Mouse (Mus musculus): ENCODE results near the gene Dnaaf5.

Gene Dnaaf5

GRCm38 (mm10) chr5:139149681-139150602 lies at the start of gene Dnaaf5, which contains the start of gene Prkar1b:
TSS of gene Dnaaf5 (plus strand) at chr5:139150223.
TSS of gene Prkar1b (minus strand) at chr5:139150001.
- DNase-seq, result peak; percentile 99

- no peak for DNase-seq
These were observed 48.2 kb upstream of the Dnaaf5 start for GRCm38 (mm10) chr5:139101783-139102182.

- DNase-seq, result no peak
These were observed 42.2 kb upstream of the Dnaaf5 start for GRCm38 (mm10) chr5:139107815-139108214.

DNA sequence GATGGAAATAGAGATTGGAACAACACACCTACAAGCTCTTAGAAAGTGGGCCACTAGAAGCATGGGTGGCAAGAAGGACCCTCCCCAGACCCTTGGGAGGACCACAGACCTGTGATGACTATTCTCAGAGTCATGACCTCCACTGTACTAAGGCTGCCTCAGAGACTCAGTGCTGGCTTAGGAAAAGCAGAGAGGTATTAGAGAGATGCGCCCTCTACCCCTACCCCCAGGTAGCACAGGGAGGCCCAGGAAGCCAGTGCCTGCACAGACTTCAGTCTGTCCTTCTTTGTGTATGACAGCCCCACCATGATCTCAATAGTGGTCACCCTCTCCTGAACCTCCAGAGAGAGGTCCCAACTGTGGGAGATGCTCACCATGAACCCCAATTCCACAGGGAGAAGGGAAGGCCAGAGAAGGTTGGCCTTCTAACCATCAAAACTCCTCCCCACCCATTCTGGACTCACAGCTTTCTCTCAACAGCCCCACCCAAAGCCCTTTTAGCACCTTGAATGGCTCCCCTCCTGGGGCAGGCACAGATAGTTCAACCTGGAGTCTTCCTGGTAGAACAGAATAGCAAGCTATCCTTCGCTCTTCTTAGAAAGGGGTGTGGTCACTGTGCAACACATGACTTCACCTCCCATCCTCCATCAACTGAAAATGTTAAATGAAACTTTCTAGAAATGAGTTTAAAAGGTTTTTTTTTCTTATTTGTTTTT lies 39.7 kb upstream of the Dnaaf5 start:
- DNase-seq, result no peak

DNA sequence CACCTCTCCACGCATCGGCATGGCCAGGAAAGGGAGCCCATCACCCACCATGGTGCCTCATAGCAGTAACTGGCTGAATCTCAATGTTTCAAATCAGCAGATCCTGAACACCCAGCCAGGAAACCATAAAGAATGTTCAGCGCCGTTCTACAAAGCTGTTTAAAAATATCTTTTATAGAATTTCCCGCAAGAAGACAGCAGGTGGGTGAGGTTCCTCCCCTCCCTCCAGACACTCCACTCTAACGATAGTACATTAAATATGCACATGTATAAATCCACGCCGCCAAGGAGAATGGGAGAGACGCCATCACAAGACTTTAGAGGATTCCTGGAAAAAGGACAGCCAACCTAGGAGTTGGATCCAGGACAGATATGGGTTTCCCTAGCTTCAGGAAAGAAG lies 38.0 kb upstream of the Dnaaf5 start:
- no peak for DNase-seq

DNA sequence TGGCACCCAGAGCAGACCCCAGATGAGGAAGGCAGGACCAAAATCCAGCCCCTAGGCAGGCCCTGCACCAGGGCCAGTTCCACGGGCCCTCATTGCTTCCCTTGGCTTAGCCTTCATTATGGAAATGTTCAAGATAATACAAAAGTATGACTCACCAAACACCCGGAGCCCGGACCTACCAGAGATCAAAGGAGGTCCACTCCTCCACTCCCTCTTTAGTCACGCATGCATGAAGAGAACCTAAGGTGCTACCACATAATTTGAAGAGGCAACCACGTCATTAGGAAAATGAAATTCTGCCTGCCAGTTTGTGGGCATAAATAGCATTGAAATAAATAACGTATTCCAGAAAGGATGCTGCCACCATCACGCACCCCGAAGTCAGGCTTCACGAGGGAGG lies 37.6 kb upstream of the Dnaaf5 start:
- DNase-seq, result no peak

DNA sequence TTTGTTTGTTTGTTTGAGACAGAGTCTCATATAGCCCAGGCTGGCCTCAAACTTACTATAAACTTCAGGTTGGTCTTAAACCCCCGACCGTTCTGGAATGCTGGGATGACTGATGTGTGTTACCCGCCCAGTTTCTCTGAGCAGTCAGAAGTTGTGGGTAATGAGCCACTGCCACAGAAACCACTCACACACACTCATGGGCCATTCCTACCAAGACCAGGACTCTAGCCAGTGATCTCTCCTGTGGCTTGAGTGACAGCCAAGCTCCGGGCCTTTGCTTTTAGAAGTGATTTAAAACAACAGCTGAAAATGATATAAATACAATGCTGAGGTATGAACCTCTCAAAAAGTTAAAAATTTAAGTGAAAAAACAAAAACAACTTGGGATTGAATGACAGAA lies 35.1 kb upstream of the Dnaaf5 start:
- no peak for DNase-seq

GRCm38 (mm10) chr5:139115507-139115906 lies 34.5 kb upstream of the Dnaaf5 start:
- no peak for DNase-seq

DNA sequence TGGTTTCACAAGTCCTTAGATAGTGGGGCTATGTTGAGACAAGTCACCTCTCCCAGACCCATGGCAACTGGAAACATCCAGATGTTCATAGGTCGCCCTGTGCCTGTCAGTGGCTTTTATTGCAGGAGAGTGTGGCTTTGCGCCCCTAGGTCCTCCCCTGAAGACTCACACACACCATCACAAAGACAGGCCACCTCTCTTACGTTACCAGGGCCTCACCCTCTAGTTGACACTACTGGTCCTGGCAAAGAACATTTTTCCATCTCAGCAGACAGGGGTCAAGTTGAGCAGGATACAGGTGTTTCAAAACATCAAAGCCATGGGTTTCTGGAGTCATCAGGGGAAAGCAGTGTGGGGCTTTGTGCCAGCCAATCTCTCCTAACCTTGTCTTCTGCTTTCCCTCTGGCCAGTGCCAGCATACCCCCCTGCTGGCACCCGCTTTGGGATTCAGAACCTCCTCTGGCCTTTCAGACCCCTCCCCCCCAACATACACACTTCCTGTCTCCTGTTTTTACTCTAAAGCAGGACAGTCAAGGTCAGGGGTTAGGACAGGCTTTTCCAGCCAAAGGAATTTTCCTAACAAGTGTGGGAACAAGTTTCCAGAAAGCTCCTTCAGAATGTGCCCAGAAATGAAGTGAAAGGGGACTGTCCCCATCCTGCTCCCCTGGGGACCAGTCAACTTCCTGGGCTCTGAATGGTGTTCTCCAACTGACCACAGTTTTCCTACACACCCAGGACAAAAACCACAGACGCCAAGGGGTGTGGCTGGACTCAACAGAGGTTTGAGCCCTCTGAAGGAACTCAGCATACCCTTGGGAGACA lies 31.7 kb upstream of the Dnaaf5 start:
- DNase-seq, result peak; percentile 17

DNA sequence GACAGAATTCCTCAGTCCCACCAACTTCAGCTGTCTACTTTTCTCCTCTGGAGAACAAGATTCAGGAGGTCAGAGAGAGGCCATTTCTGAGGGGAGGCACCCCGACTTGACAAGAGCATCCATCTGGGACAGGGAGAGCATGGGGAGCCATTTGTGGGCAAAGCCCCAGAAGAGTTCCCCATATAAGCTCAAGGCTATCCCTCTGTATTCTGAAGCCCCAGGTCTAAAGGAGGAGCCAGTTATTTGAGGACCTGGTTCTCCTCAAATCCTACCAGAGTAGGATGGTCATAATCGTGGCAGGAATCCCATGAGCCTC lies 31.1 kb upstream of the Dnaaf5 start:
- no peak for DNase-seq

DNA sequence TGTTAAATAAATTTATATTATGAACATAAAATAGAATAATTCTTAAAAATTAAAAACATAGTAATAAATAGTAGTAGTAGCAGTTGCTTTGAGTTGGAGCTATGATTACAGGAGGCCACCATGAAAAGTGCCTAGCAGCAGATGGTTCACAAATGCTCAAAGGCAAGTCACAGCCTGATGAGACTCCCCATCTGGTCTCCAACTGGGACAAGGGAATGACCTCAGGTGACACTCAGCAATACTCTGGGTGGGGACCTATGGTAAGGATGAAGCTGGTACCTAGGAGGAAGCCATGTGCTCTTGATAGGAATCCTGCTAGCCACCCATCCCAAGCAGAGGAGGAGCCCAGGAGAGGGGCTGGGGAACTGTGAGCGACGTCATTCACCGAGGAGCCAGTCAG lies 24.3 kb upstream of the Dnaaf5 start:
- DNase-seq, result no peak

DNA sequence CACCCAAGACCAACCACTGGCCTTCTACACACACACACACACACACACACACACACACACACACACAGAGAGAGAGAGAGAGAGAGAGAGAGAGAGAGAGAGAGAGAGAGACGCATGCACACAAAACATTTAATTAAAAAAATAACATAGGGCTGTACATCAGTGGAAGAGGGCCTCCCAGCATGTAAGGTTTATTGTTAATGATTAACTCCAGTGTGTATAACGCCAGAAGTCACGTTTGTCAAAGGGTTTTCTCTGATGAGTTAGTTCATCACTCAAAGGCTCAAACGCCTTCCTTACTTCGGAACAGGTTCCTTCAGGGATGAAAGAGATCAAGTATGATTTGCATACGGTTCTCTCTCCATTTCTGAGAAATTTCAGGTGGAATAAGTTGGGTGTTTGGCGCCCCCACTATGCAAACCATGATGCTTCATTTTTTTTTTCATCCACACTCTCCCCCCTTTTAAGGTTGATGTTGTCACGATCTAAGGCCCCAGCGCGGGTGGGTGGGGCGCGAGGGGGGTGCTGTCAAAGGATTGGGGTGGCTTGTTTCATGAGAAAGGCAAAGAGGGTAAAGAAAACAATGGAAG lies 21.5 kb upstream of the Dnaaf5 start:
- no peak for DNase-seq

GRCm38 (mm10) chr5:139129078-139129477 lies 20.9 kb upstream of the Dnaaf5 start:
- no peak for DNase-seq

- no peak for DNase-seq
These were observed 20.4 kb upstream of the Dnaaf5 start for GRCm38 (mm10) chr5:139129572-139130151.

GRCm38 (mm10) chr5:139130351-139130750 lies 19.7 kb upstream of the Dnaaf5 start:
- DNase-seq, result no peak

DNA sequence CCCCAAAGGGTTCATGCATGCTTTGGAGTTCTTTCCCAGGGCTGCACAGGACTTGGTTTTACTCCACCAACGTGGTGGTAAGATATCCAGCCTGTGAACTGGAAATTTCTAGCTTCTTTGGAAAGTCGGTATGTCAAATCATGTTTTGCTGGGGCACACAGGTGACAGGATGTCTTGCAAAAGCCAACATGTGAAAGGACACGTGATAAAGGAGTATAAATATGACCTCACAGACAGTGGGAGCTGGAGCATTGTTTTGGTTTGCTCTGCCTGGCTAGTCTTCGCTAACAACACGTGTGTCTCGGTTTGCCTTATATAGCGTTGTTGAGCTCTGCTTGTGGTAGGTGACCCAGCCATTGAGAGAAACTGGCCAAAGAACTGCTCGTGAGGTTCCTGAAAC lies 15.5 kb upstream of the Dnaaf5 start:
- no peak for DNase-seq

DNA sequence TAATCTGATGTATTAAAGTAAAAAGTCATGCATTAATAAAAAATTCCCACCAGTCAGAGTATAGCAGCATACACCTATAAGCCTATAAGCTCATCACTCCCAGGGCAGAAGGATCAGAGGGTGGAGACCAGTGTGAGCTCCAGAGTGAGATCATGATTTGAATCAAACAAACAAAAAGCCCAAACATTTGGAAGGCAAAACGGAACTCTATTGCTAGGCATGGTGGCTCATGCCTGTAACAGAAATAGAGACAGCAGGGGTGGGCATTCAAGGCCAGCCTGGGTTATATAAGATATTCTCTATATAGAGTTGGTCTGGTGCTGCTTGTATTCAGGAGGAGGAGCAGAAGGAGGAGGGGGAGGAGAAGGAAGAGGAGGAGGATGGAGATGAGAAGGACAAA lies 13.7 kb upstream of the Dnaaf5 start:
- no peak for DNase-seq

GRCm38 (mm10) chr5:139137176-139137575 lies 12.8 kb upstream of the Dnaaf5 start:
- no peak for DNase-seq

DNA sequence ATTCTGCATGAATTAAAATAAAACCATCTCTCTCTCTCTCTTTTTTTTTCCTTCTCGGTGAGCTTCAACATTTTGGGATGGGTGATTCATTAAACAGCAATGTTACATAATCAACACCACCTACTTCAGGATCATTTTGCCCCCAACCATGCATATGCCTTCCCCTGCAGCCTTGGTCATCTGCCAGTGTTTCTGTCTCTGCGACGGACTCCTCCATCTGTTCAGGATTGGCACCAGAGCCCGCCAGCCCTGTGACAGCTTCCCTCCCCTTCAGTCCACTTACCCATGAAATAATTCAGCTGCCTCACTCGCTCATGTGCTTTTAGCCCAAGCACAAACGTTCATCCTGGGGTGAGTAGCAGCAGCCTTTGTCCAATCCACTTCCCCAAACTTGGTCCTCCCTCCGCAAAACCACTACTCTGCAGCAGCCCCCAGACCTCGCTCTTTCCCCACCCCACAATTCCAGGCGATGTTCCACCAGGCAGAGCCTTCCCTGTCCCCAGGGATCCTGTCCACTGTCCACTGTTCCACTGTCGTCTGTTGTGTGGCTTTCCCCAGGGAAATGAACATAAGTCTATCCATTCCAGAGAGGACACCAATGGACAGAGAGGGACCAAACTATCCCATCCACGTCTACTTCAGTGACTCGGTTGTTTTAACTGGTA lies 11.6 kb upstream of the Dnaaf5 start:
- DNase-seq, result no peak

DNA sequence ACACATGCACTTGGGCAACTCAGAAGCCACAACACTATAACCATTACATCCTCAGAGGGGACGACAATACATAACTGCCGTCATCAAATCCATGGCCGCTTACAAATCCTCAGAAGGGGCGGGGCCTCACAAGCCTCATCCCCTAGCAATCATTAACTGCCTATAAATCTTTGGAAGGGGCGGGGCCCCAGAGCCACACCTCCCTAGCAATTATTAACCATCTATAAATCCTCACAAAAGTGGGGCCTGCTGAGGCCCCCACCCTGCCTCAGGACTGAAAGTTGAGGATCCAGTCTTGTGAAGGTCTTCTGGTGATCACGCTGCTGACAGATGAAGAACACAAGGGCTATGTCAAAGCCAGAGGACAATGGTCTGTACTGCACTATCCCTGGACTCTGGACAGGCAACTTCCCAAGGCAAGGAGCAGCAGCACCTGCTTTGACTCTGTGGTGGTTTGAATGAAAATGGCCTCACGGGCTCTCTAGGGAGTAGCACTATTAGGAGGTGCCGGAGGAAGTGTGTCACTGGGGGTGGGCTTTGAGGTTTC lies 11.0 kb upstream of the Dnaaf5 start:
- no peak for DNase-seq

DNA sequence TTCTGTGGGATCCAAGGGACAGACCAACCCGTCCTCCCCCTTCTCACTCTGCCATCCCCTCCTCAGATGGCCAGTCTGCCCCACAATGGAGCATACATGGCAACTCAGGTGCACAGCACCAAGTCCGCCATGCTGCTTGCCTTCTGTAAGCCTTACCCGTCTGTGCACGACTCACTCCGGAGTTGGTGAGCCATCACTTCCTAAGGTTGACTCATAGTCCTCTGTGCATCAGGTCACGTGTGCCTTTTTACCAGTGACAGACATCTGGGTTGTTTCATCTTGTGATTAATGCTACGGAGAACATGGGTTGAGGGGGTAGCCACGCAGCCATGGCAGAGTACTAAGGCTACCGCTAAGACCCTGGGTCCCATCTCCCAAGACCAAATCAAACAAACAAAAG lies 9.4 kb upstream of the Dnaaf5 start:
- DNase-seq, result no peak

DNA sequence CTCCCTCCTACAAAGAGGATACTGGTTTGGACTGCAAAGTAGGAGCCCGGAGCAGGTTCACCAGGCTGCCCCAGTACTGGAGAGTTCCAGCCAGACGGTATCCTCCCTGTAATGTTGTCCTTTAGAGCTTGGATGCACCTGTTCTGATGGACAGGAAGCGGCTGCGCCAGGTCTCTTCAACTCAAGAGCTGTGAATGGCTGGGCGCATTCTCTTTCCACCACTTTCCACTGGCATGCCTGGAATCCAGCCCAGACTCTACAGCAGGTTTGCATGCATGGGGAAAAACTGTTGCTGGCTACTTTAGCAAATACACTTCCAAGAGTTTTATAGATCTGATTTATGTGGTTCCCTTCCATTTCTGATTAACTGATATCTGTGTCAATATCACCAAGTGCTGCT lies 8.7 kb upstream of the Dnaaf5 start:
- DNase-seq, result peak; percentile 28
